Mouse (Mus musculus) central nervous system, embryonic 18 days (tissue): ENCODE measurements around the gene Gm7697. TPM values are rescaled to one million over a fixed set of nuclear protein-coding genes. Genes with fewer than 3 reads are reported as not detected.

Source experiments
- polyA plus RNA-seq: library from polyadenylated mRNA; depleted of rRNA; stranded (reverse); fragments of >200 nt; gene quantifications from 2 replicates; pipeline ENCODE4 v1.2.3, GENCODE M21; 2012; rRNA removed

Gm7697 gene
- 0.08 and 0.09 TPM in 2 replicates for polyA plus RNA-seq

GRCm38 (mm10) chr8:69522876-69523275 lies at the start of gene Gm7697:
TSS of gene Gm7697 (minus strand) at chr8:69522976.

GRCm38 (mm10) chr8:69453465-69453864 lies 69.3 kb downstream of the Gm7697 start, which contains the start of gene Gm9495:
TSS of gene Gm9495 (minus strand) at chr8:69453565.

Other genes with a start within 250 kb of the Gm7697 start
- 0.18 TPM in 1 of 2 replicates, not detected in the other for gene Gm9495, start 69.4 kb downstream of the Gm7697 start, polyA plus RNA-seq
- gene Zfp868, start 102.6 kb upstream of the Gm7697 start, polyA plus RNA-seq = 19.2 and 19.7 TPM in 2 replicates
- 2.4 and 2.8 TPM in 2 replicates for gene Zfp964, start 131.5 kb upstream of the Gm7697 start, polyA plus RNA-seq
- 16.3 and 17.7 TPM in 2 replicates for gene Zfp869, start 187.7 kb upstream of the Gm7697 start, polyA plus RNA-seq
- 7.2 and 8.6 TPM in 2 replicates for gene Zfp963, start 227.0 kb upstream of the Gm7697 start, polyA plus RNA-seq